Comparison of ENCODE assay signal across 9 mouse cellular contexts in the genomic region with DNA sequence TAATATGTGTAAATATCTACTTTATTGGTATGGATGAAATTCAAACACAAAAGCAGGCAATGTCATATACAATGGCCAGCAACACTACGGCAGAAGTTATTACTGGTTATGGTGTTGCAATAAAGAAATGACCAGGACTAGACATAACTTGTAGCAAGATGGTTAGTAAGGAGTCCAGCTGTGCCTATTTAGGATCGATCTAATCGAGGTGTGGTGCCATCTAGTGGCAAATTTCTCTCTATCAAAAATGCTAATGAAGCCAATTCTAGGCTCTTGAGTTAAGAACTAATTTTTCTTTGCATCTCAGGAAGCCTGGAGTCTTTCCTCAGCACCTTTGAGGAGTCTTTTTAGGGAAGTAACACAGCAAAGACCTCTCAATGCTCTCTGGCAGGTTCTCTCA.
DNase-seq lines count a peak whose midpoint lies in the region; ATAC-seq and TF ChIP-seq lines count a peak whose summit lies in the region.
"Had no signal": no experiment of that assay in that cellular context is flagged by ENCODE, and none has a peak within 500 bp of the region (broad histone marks: within the 10 kb centered on the region; RNA-seq: fewer than 3 reads in every experiment).

No protein-coding gene starts in this region.

- no peak overlapping the region for H3K4me3 ChIP-seq in liver, adult 2 months (ENCODE audit: insufficient read depth, low read depth, low read length)
- no peak overlapping the region for H3K4me3 ChIP-seq in liver, embryonic 12.5 days
- H3K4me3 ChIP-seq: embryonic facial prominence, embryonic 15.5 days; neural tube, embryonic 13.5 days had no signal

- H3K9ac ChIP-seq in liver, adult 2 months (ENCODE audit: low read depth, low read length) = no peak overlapping the region
- no peak overlapping the region for H3K9ac ChIP-seq in liver, embryonic 12.5 days
- H3K9ac ChIP-seq: embryonic facial prominence, embryonic 15.5 days; neural tube, embryonic 13.5 days had no signal

- 40% methylated on average over 3 of the region's 3 CpGs for WGBS in liver, adult 2 months
- WGBS in liver, embryonic 12.5 days (ENCODE audit: insufficient replicate concordance) = 45% methylated on average over 3 of the region's 3 CpGs

- no peak overlapping the region for H3K27ac ChIP-seq in liver, adult 2 months (replicated peaks; ENCODE audit: insufficient read depth, low read depth, low read length)
- H3K27ac ChIP-seq in liver, embryonic 12.5 days = no peak overlapping the region
- H3K27ac ChIP-seq: embryonic facial prominence, embryonic 15.5 days; neural tube, embryonic 13.5 days had no signal

- H3K79me2 ChIP-seq in liver, adult 2 months (ENCODE audit: control insufficient read depth, insufficient read depth, low read length) = no peaks in the 10 kb centered on the region

- no peak for TF ChIP-seq POLR2A in liver, adult 2 months (IDR thresholded peaks at IDR 0.05; ENCODE audit: extremely low read depth, insufficient read depth, low read length)

- no peaks in the 10 kb centered on the region for H3K9me3 ChIP-seq in liver, embryonic 12.5 days (replicated peaks)
- H3K9me3 ChIP-seq: embryonic facial prominence, embryonic 15.5 days; neural tube, embryonic 13.5 days had no signal

- H3K4me1 ChIP-seq in liver, adult 2 months (ENCODE audit: control insufficient read depth, insufficient read depth, low read length) = no peaks in the 10 kb centered on the region
- H3K4me1 ChIP-seq in liver, embryonic 12.5 days = no peaks in the 10 kb centered on the region
- H3K4me1 ChIP-seq: neural tube, embryonic 13.5 days had no signal

- H3K27me3 ChIP-seq in liver, adult 2 months (ENCODE audit: control insufficient read depth, insufficient read depth, low read length) = no peaks in the 10 kb centered on the region
- H3K27me3 ChIP-seq in liver, embryonic 12.5 days (replicated peaks) = no peaks in the 10 kb centered on the region
- H3K27me3 ChIP-seq: embryonic facial prominence, embryonic 15.5 days; neural tube, embryonic 13.5 days had no signal

- no peaks in the 10 kb centered on the region for H3K36me3 ChIP-seq in liver, adult 2 months (ENCODE audit: control insufficient read depth, insufficient read depth, low read length)
- no peaks in the 10 kb centered on the region for H3K36me3 ChIP-seq in liver, embryonic 12.5 days
- H3K36me3 ChIP-seq: embryonic facial prominence, embryonic 15.5 days; neural tube, embryonic 13.5 days had no signal

- DNase-seq in liver, adult 2 months (ENCODE audit: extremely low read depth, low read depth, low spot score) = peak; percentile 28
- DNase-seq in ZHBTc4 (ENCODE audit: low read depth, low spot score) = peak; percentile 12
- peak; percentile 58 for DNase-seq in embryo, embryonic 10 days (ENCODE audit: low spot score)
- peak; percentile 65 for DNase-seq in kidney, postnatal 14 days
- DNase-seq in thymus, postnatal 10 days (ENCODE audit: low spot score in 2 of 2) = no peak

- H3K4me2 ChIP-seq in liver, embryonic 12.5 days = no peak overlapping the region
- H3K4me2 ChIP-seq: embryonic facial prominence, embryonic 15.5 days; neural tube, embryonic 13.5 days had no signal

- TF ChIP-seq CTCF in liver, adult 2 months (IDR thresholded peaks at IDR 0.05; ENCODE audit: low read depth, low read length) = 0 out of 2 replicates have a peak, but pooled peaks have one; percentile 4

- ATAC-seq in liver, embryonic 12.5 days = no peak
- peak; percentile 78 for ATAC-seq in megakaryocyte progenitor cell, adult 5-6 weeks (replicated peaks; ENCODE audit: poor library complexity)

Comparison
In these comparisons a context has a peak if more than half of its experiments do, and no peak if none do; other contexts are left out.
1. DNase-seq: peak in liver, adult 2 months (single experiment), ZHBTc4 (single experiment), embryo, embryonic 10 days (single experiment) and kidney, postnatal 14 days (single experiment); none in thymus, postnatal 10 days (0 of 2).